Mouse (Mus musculus) testis, adult 2 months (tissue): ENCODE data around the gene Zfp839. TPM values are rescaled to one million over a fixed set of nuclear protein-coding genes. Genes with fewer than 3 reads are reported as not detected.
A peak's percentile ranks its signal among the peaks of the same experiment; 100 is the strongest.

Experiments
- H3K27ac ChIP-seq: fragments of 200-500 bp; 2 replicates; pipeline ENCODE4 v1.5.1; 2012; ENCODE audit warnings: low read depth, low read length; ENCODE audit not compliant: control insufficient read depth, insufficient read depth
- H3K27me3 ChIP-seq: fragments of 200-500 bp; 2 replicates; pipeline ENCODE4 v1.6.1; 2012; ENCODE audit warnings: mild to moderate bottlenecking, low read length, moderate library complexity; ENCODE audit not compliant: control insufficient read depth, insufficient read depth
- H3K36me3 ChIP-seq: fragments of 200-500 bp; 2 replicates; pipeline ENCODE4 v1.6.1; 2012; ENCODE audit warnings: mild to moderate bottlenecking, low read length; ENCODE audit not compliant: control insufficient read depth, insufficient read depth
- H3K4me1 ChIP-seq: fragments of 200-500 bp; 2 replicates; pipeline ENCODE4 v1.6.1; 2012; ENCODE audit warnings: low read length; ENCODE audit not compliant: control insufficient read depth, insufficient read depth
- H3K4me3 ChIP-seq: fragments of 200-500 bp; 2 replicates; pipeline ENCODE4 v1.5.1; 2012; ENCODE audit warnings: low read depth, mild to moderate bottlenecking, low read length, moderate library complexity, mixed read lengths; ENCODE audit not compliant: control insufficient read depth
- CTCF ChIP-seq: fragments of 200-500 bp; IDR thresholded peaks from 2 replicates; pipeline ENCODE4 v1.5.1; 2012; ENCODE audit warnings: low read depth, mild to moderate bottlenecking, inconsistent platforms, low read length, moderate library complexity; ENCODE audit not compliant: control insufficient read depth, insufficient read depth, insufficient replicate concordance
- POLR2A ChIP-seq: fragments of 200-500 bp; IDR thresholded peaks from 2 replicates; pipeline ENCODE4 v1.6.1; 2012; ENCODE audit warnings: low read depth, mild to moderate bottlenecking, inconsistent platforms, low read length, moderate library complexity; ENCODE audit not compliant: control insufficient read depth
- polyA plus RNA-seq: library from polyadenylated mRNA; depleted of rRNA; stranded (reverse); fragments of >200 nt; gene quantifications from 2 replicates; pipeline ENCODE4 v1.2.3, GENCODE M21; 2012

The Zfp839 gene
- polyA plus RNA-seq, 1 experiment: 6.1 TPM

DNA sequence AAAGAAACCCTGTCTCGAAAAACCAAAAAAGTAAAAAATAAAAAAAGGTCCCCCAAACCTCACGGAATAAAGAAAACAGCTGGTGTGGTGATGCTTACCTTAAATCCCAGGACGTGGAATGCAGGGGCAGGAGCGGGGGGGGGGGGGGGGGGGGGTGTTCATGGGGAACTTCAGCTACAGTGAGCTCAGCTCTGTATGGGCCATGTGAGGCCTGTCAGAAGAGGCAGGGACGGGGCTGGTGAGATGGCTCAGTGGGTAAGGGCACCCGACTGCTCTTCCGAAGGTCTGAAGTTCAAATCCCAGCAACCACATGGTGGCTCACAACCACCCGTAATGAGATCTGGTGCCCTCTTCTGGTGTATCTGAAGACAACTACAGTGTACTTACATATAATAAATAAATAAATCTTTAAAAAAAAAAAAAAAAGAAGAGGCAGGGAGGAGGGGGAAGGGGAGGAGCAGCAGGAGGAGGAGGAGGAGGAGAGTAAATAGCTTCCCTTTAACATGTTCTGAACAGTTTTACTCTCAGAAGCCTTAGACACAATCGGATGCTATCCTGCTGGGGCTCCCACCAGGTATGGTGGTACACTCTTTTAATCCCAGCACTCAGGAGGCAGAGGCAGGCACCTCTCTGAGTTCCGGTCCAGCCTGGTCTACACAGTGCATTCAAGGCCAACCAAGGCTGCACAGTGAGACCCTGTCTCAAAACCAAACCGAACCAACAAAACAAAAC lies 19.6 kb upstream of the Zfp839 start:
- TF ChIP-seq CTCF (no peak), POLR2A (no peak)
- no peak overlapping the region for H3K4me3 ChIP-seq
- no peaks in the 10 kb centered on the region for H3K27me3 ChIP-seq
- H3K4me1 ChIP-seq: no peaks in the 10 kb centered on the region
- peaks cover 2% of the 10 kb centered on the region for H3K36me3 ChIP-seq
- H3K27ac ChIP-seq: no peak overlapping the region

DNA sequence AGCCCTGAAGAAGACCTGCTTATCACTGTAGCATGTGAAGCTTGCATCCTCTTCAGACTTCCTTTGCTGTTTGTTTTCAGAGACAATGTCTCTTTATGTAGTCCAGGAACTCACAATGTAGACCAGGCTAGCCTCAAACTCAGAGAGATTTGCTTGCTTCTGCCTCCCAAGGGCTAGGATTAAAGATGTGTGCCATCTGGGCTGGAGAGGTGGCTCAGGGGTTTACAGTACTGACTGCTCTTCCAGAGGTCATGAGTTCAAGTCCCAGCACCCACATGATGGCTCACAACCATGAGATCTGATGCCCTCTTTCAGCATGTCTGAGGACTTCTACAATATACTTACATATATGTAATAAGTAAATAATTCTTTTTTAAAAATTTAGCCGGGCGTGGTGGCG lies 14.9 kb upstream of the Zfp839 start:
- H3K27me3 ChIP-seq: no peaks in the 10 kb centered on the region
- H3K36me3 ChIP-seq: peaks cover 1% of the 10 kb centered on the region

DNA sequence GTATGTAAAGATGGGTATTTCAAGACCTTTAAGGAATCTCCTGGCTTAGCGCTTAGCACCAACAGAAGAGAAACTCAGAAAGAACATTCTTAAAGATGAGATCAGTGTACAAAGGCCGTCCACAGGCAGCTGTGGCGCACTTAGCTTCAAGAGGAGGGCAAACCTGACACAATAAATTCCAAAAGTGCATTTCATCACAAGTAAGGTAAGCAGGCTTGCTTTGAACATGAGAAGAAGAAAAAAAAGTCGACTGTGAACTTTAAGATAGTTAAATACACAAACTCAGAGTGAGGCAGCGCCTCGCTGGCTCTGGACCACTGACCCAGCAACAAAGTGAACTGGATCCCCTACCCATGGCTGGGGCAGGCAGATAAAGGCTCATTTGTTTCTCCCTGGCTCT lies 13.3 kb upstream of the Zfp839 start:
- Histone ChIP-seq H3K27me3 (no peaks in the 10 kb centered on the region), H3K27ac (no peak overlapping the region), H3K36me3 (peaks cover 1% of the 10 kb centered on the region; the same call in 1 of the 2 replicates), H3K4me1 (no peaks in the 10 kb centered on the region; the same call in 1 of the 2 replicates), H3K4me3 (no peak overlapping the region)
- TF ChIP-seq CTCF (no peak), POLR2A (no peak)

More for the DNA sequence above, 14.9 kb upstream of the Zfp839 start:
- Histone ChIP-seq H3K27ac (no peak overlapping the region), H3K4me3 (no peak overlapping the region), H3K4me1 (no peaks in the 10 kb centered on the region; the same call in 1 of the 2 replicates)
- TF ChIP-seq POLR2A: no peak
- no peak for TF ChIP-seq CTCF

DNA sequence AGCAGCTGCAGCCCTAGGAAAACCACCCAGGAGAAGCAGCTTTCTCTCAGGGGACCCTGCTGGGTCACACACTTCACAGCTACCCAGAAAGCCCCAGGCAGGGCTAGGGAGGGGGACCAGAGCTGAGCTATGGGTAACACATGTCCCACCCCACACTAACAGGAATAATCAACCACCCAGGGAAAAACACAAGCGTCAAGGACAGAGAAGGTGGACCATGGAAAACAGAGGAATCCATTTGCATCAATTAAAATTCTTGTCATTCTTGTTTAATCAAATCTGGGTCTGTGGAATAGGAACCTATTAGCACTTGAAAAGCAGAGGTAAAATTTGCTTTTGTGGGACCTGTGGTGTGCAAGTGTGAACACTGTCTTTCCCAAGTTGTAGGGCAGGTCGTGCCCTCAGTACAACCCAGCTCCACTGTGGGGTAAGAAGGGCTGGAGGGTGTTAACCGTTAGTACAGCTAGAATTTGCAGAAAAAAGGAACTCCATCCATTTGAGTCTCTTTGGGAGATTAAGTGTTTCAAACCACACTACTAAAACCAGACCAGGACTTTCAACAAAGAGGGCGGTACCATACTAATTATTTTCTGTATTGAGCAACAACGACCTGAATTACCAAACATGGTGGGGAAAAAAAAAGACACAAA lies 12.7 kb upstream of the Zfp839 start:
- no peak overlapping the region for H3K4me3 ChIP-seq
- peaks cover under 1% of the 10 kb centered on the region; the same call in 1 of the 2 replicates for H3K36me3 ChIP-seq
- H3K4me1 ChIP-seq: no peaks in the 10 kb centered on the region; the same call in 1 of the 2 replicates
- no peak overlapping the region for H3K27ac ChIP-seq
- TF ChIP-seq POLR2A: no peak
- no peak for TF ChIP-seq CTCF
- no peaks in the 10 kb centered on the region for H3K27me3 ChIP-seq

DNA sequence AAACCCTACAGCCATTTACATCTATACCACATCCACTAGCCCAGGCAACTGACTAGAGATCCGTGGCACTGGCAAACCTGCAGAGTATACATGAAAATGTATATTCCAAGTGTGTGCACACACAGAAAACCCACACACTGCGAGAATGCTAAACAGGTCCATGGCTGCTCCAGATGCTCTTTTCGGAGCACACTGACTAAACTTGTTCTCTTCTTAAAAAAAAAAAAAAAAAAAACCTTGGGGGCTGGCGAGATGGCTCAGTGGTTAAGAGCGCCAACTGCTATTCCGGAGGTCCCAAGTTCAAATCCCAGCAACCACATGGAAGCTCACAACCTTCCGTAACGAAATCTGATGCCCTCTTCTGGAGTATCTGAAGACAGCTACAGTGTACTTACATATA lies 12.2 kb upstream of the Zfp839 start:
- TF ChIP-seq CTCF (no peak), POLR2A (no peak)
- Histone ChIP-seq H3K27ac (no peak overlapping the region), H3K4me3 (no peak overlapping the region), H3K27me3 (no peaks in the 10 kb centered on the region), H3K4me1 (no peaks in the 10 kb centered on the region; the same call in 1 of the 2 replicates), H3K36me3 (no peaks in the 10 kb centered on the region; the same call in 1 of the 2 replicates)

DNA sequence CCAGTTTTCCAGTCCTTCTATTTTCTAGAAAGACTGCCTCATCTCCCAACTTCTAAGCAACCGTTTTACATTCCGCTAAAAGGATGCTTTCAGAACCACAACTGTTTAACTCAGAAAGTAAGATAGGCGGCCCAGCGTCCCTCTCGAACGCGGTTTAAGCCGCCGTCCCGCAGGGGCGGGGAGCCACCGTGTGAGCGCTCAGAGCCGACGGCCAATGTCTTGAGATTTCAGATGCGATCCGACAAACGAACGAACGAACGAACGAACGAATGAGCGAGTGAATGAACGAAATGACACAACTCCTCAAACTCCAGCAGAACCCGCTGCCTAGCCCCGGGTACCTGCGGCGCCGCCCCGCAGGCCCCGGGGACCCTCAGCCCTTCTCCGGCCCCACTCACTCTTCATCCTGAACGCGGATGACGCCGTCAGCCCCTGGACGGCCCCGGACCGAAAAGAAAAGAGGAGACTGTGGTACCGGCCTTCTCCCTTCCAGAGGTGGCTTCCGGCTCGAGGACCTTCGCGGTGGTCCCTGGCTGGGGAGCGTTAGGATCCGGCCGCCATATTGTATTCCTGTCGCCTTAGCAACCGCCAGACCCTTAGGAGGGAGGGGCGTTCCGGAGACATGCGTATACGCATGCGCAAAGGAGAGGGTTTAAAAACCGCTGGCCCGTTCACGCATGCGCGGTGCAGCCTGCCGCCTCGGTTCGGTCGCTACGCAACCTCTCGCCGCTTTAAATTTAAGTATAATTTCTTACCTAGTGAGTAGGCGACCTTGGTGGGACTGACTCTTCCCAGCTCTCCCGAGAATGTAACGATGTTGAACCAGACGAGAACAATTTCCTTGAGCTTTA lies 9.5 kb upstream of the Zfp839 start, which contains the start of gene Mok:
Gene Mok, minus strand, starts transcription at position 592 of the 851 bp plus-strand sequence.
- no peaks in the 10 kb centered on the region; the same call in 1 of the 2 replicates for H3K36me3 ChIP-seq
- H3K27me3 ChIP-seq: no peaks in the 10 kb centered on the region
- TF ChIP-seq POLR2A (peak; percentile 93), CTCF (no peak)
- peaks cover 22% of the 10 kb centered on the region for H3K4me1 ChIP-seq
- peak within 1 kb of the TSS; percentile 98 for H3K27ac ChIP-seq
- peak within 1 kb of the TSS; percentile 99 for H3K4me3 ChIP-seq
